Mouse (Mus musculus): Measurements from ENCODE around the gene Bpifa1. TPM values are rescaled to one million over a fixed set of nuclear protein-coding genes. Genes with fewer than 3 reads are reported as not detected.
A peak's percentile ranks its signal among the peaks of the same experiment; 100 is the strongest.

Bpifa1 gene
- total RNA-seq, 2 experiments from 2014 or later = not detected

GRCm38 (mm10) chr2:154193994-154194504 lies 51.4 kb downstream of the Bpifa1 start:
- intact Hi-C loops (cut with DNase I; ENCODE audit: low total_unique reads) = no loop called here
- DNase-seq = no peak

GRCm38 (mm10) chr2:154197036-154197435 lies 54.4 kb downstream of the Bpifa1 start:
- intact Hi-C loops (cut with DNase I; ENCODE audit: low total_unique reads) = no loop called here
- DNase-seq = peak; percentile 1

Other genes starting within 250 kb of the Bpifa1 start
- gene Bpifb6, start 242.5 kb upstream of the Bpifa1 start, total RNA-seq (2021) = not detected
- gene Bpifb3, start 224.7 kb upstream of the Bpifa1 start, total RNA-seq (2021) = not detected
- not detected for gene Bpifb4, start 204.7 kb upstream of the Bpifa1 start, total RNA-seq (2021)
- not detected for gene Bpifa6, start 167.9 kb upstream of the Bpifa1 start, total RNA-seq (2021)
- gene Bpifa2, start 134.6 kb upstream of the Bpifa1 start, total RNA-seq (2021) = not detected
- not detected for gene Bpifa3, start 12.5 kb upstream of the Bpifa1 start, total RNA-seq (2021)
- gene Bpifa5, start 19.7 kb downstream of the Bpifa1 start, total RNA-seq (2021) = not detected
- gene Bpifb1, start 47.9 kb downstream of the Bpifa1 start, total RNA-seq (2021) = not detected
- gene Bpifb5, start 80.9 kb downstream of the Bpifa1 start, total RNA-seq (2021) = not detected
- gene Bpifb9a, start 115.0 kb downstream of the Bpifa1 start, total RNA-seq (2021) = not detected
- gene Bpifb9b, start 164.3 kb downstream of the Bpifa1 start, total RNA-seq (2021) = not detected
- 10 to 100 TPM in 1 of 2 experiments, 1 to 10 TPM in 1; 8.9 to 12.1 TPM for gene Cdk5rap1, start 230.1 kb downstream of the Bpifa1 start, total RNA-seq (2021)

All from gastrocnemius, postnatal 14 days (tissue).